Mouse (Mus musculus): ENCODE measurements at regions not wholly inside any gene's neighbourhood (a gene's known extent, or its start where the extent isn't known, plus 50 kb on each side); places are given as distances from the start of the nearest gene placed in this dataset.

DNA sequence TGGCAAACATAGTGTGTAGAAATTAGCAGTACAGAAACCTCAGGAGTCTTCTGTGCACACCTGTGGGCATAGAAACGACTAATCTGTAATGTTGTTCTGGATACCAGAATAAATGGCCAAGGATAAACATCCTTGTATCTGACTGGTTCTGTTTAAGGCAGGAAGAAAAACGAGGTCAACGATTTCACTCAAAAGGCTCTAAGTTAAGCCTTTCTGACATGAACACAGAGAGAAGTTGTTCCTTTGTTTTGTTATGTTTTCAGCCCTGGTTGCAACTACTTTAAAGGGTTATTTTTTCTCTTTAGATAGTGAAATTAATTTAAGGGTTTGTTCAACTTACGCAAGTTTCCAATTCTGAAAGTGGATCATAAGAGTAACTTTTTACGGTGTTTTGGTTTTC, 299.6 kb upstream of the Kif18a start:
- TF ChIP-seq CTCF (IDR thresholded peaks at IDR 0.05; ENCODE audit: low read depth) (no peak), EP300 (IDR thresholded peaks at IDR 0.05; ENCODE audit: low read depth) (no peak)

All from heart, postnatal 0 days (tissue).